Mouse (Mus musculus) intestine, embryonic 14.5 days (tissue): Measurements from ENCODE around the gene Bet1. TPM values are rescaled to one million over a fixed set of nuclear protein-coding genes. Genes with fewer than 3 reads are reported as not detected.
A peak's percentile ranks its signal among the peaks of the same experiment; 100 is the strongest.

Experiments
- ATAC-seq: fragments of 200-750 bp; cut with Nextera tagmentation; replicated peaks from 2 replicates; pipeline ENCODE4 v1.8.0; 2017; ENCODE audit warnings: low read depth, moderate number of reproducible peaks, moderate TSS enrichment, moderate library complexity; ENCODE audit not compliant: low FRiP score, low TSS enrichment
- DNase-seq: peaks from one replicate; pipeline ENCODE4 v3.0.0-alpha.2; 2018; ENCODE audit warnings: low spot score
- H3K27ac ChIP-seq: fragments of 300-500 bp; sonication (generic); 2 replicates; pipeline ENCODE4 v1.5.1; 2014; ENCODE audit warnings: low read depth, mild to moderate bottlenecking, control low read depth
- H3K27me3 ChIP-seq: fragments of 300-500 bp; sonication (generic); replicated peaks from 2 replicates; pipeline ENCODE4 v1.6.1; 2014; ENCODE audit warnings: low read length, control low read depth; ENCODE audit not compliant: control insufficient read depth, insufficient read depth
- H3K36me3 ChIP-seq: fragments of 300-500 bp; sonication (generic); 2 replicates; pipeline ENCODE4 v1.6.1; 2014; ENCODE audit warnings: low read length, control low read depth; ENCODE audit not compliant: control insufficient read depth, insufficient read depth
- H3K4me1 ChIP-seq: fragments of 300-500 bp; sonication (generic); replicated peaks from 2 replicates; pipeline ENCODE4 v1.6.1; 2014; ENCODE audit warnings: low read length, control low read depth, mixed read lengths; ENCODE audit not compliant: control insufficient read depth, insufficient read depth
- H3K4me2 ChIP-seq: fragments of 300-500 bp; sonication (generic); 2 replicates; pipeline ENCODE4 v1.6.1; 2014; ENCODE audit warnings: low read length
- H3K4me3 ChIP-seq: fragments of 300-500 bp; sonication (generic); 2 replicates; pipeline ENCODE4 v1.5.1; 2014; ENCODE audit warnings: low read depth, low read length, control low read depth, mixed read lengths
- H3K9ac ChIP-seq: fragments of 300-500 bp; sonication (generic); 2 replicates; pipeline ENCODE4 v1.6.1; 2014; ENCODE audit warnings: mild to moderate bottlenecking, low read length
- H3K9me3 ChIP-seq: fragments of 300-500 bp; sonication (generic); 2 replicates; pipeline ENCODE4 v1.6.1; 2016; ENCODE audit warnings: low read length, control low read depth; ENCODE audit not compliant: control insufficient read depth
- WGBS: fragments of 180-500 bp; shearing (Covaris S2); extraction: QIAGEN DNeasy Blood & Tissue Kit; methylation state at CpG from one replicate; pipeline ENCODE4 v1.1.7; 2014; 5-methylcytosine and 5-hydroxymethylcytosine counted together
- polyA plus RNA-seq: library from polyadenylated mRNA; unstranded; fragments of >200 nt; fragmentation: Nextera tagmentation; extraction: Ambion mirVana; gene quantifications from 2 replicates; pipeline ENCODE4 v1.2.1, GENCODE M21; 2014

Bet1 gene
- polyA plus RNA-seq, result 55.2 and 66.7 TPM in 2 replicates

- Histone ChIP-seq H3K36me3 (0 out of 2 replicates have a peak, but pooled peaks cover 2% of the 10 kb centered on the region), H3K9me3 (no peaks in the 10 kb centered on the region), H3K27ac (peak within 1 kb of the TSS; percentile 47; the same call in 1 of the 2 replicates), H3K27me3 (no peaks in the 10 kb centered on the region), H3K4me1 (peaks cover 3% of the 10 kb centered on the region; the same call in 1 of the 2 replicates), H3K4me3 (peak within 1 kb of the TSS; percentile 80), H3K4me2 (peak within 1 kb of the TSS; percentile 86), H3K9ac (peak within 1 kb of the TSS; percentile 72)
- WGBS, result under 1% methylated on average over 24 of the region's 24 CpGs
- DNase-seq (peak; percentile 96), ATAC-seq (peak; percentile 99)
Observed at GRCm38 (mm10) chr6:4086663-4087454, at the start of gene Bet1. Gene Bet1 (minus strand): TSS chr6:4086972.

DNA sequence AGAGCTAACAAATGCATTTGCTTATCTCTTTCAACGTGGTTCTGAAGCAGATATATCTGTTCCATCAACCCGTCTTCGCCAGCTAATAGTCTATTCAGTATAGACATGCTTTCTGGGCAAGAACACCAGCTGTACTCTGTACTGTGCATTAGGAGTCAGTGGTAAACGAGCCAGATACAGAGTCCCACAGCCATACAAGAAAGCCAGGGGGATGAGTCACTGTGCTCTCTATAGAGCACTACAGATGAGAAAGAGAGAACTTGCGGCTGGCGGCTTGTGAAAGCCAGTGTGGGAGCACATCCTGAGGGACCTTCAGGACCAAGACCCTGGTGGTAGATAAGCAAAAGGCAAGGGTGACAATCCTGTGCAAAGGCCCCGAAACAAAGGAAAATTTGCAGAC is 45.5 kb upstream of the Bet1 start:
- DNase-seq (no peak), ATAC-seq (no peak)
- no peaks in the 10 kb centered on the region for H3K4me1 ChIP-seq
- H3K36me3 ChIP-seq, result no peaks in the 10 kb centered on the region
- no peak overlapping the region for H3K4me3 ChIP-seq
- H3K9me3 ChIP-seq, result no peaks in the 10 kb centered on the region
- H3K27ac ChIP-seq, result no peak overlapping the region
- 77% methylated on average over 7 of the region's 7 CpGs for WGBS
- H3K4me2 ChIP-seq, result no peak overlapping the region
- no peak overlapping the region for H3K9ac ChIP-seq
- H3K27me3 ChIP-seq, result no peaks in the 10 kb centered on the region

GRCm38 (mm10) chr6:4131149-4131548 is 44.4 kb upstream of the Bet1 start:
- Histone ChIP-seq H3K4me2 (no peak overlapping the region), H3K4me3 (no peak overlapping the region), H3K4me1 (no peaks in the 10 kb centered on the region), H3K36me3 (no peaks in the 10 kb centered on the region), H3K27ac (no peak overlapping the region), H3K9me3 (no peaks in the 10 kb centered on the region), H3K27me3 (no peaks in the 10 kb centered on the region), H3K9ac (no peak overlapping the region)
- 68% methylated on average over 2 of the region's 2 CpGs for WGBS
- DNase-seq (no peak), ATAC-seq (no peak)

GRCm38 (mm10) chr6:4118611-4119010 is 31.8 kb upstream of the Bet1 start:
- Histone ChIP-seq H3K36me3 (no peaks in the 10 kb centered on the region), H3K9ac (no peak overlapping the region), H3K4me3 (no peak overlapping the region), H3K27ac (no peak overlapping the region), H3K4me1 (no peaks in the 10 kb centered on the region), H3K9me3 (no peaks in the 10 kb centered on the region), H3K27me3 (no peaks in the 10 kb centered on the region), H3K4me2 (no peak overlapping the region)
- ATAC-seq, result no peak
- DNase-seq, result no peak
- 74% methylated on average over 1 of the region's 1 CpGs for WGBS

DNA sequence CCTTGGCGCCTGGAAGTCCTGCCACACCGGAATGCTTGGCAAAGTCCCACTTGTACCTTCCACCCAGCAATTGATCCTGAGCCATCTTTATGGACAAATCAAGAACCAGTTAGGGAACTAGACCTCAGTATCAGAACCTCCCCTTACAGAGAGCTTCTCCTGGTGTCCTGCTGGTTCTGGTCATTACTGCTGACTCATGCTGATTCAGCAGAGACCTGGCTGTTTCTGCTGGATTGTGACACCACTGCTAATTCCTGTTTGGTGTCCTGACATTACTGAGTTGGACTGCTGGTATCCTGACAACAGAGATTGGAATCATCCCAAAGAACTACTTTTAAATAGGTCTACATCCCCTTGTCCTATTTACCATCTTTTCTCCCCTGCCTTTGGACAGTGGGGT is 3.7 kb upstream of the Bet1 start:
- H3K4me2 ChIP-seq, result no peak overlapping the region
- no peak overlapping the region for H3K27ac ChIP-seq
- no peak overlapping the region for H3K9ac ChIP-seq
- no peak for ATAC-seq
- no peaks in the 10 kb centered on the region for H3K9me3 ChIP-seq
- H3K4me3 ChIP-seq, result no peak overlapping the region
- H3K4me1 ChIP-seq, result peaks cover 3% of the 10 kb centered on the region; the same call in 1 of the 2 replicates
- DNase-seq, result no peak
- H3K36me3 ChIP-seq, result no peaks in the 10 kb centered on the region
- H3K27me3 ChIP-seq, result no peaks in the 10 kb centered on the region
- 81% methylated on average over 2 of the region's 2 CpGs for WGBS

DNA sequence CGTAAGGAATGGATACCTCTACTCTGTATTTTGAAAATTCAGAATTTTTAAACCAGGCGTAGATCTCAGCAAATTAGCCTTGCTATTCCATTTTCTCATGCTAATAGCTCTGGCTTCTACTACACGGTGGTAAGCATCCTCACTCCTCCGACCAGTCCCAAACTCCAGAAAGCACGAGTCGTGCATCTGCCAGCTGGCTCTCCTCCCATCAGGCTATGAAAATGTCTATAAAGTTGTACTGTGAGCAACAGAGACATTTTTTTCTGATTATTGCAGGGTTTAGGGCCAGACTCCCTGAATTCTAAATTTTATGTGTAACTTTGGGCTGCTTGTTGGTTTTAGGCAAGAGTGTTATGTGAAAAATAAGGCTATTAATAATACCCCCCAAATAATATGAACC is 14.5 kb downstream of the Bet1 start:
- no peak overlapping the region for H3K4me3 ChIP-seq
- no peaks in the 10 kb centered on the region for H3K4me1 ChIP-seq
- no peaks in the 10 kb centered on the region for H3K9me3 ChIP-seq
- no peak overlapping the region for H3K27ac ChIP-seq
- whole genome bisulfite sequencing, result 69% methylated on average over 6 of the region's 6 CpGs
- H3K9ac ChIP-seq, result no peak overlapping the region
- H3K27me3 ChIP-seq, result no peaks in the 10 kb centered on the region
- DNase-seq (no peak), ATAC-seq (no peak)
- no peaks in the 10 kb centered on the region for H3K36me3 ChIP-seq
- H3K4me2 ChIP-seq, result no peak overlapping the region

- Histone ChIP-seq H3K4me2 (no peak overlapping the region), H3K9me3 (no peaks in the 10 kb centered on the region), H3K9ac (no peak overlapping the region), H3K4me1 (no peaks in the 10 kb centered on the region), H3K4me3 (no peak overlapping the region), H3K27me3 (no peaks in the 10 kb centered on the region), H3K27ac (no peak overlapping the region), H3K36me3 (no peaks in the 10 kb centered on the region)
- ATAC-seq (no peak), DNase-seq (no peak)
Observed at GRCm38 (mm10) chr6:4069714-4070113, 17.1 kb downstream of the Bet1 start.

DNA sequence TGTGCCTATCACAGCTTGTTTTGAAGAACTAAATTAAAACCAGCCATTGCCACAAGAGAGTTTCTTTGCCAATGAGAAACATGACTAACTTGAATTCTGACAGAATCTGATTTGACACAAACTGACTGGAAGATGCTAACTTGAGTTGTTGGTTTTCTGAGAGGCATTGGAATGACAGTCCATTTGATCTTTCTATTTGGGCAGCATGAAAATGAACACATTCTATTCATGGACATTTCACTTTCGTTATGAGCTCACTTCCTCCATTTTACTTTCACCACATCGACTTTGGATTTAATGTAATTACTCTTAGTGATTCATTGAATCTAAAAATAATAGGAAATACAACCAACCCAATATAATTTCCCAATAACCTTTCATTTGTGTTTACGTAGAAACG is 32.4 kb downstream of the Bet1 start:
- H3K27ac ChIP-seq, result no peak overlapping the region
- 88% methylated on average over 4 of the region's 4 CpGs for WGBS
- DNase-seq (no peak), ATAC-seq (no peak)
- no peaks in the 10 kb centered on the region for H3K27me3 ChIP-seq
- H3K36me3 ChIP-seq, result no peaks in the 10 kb centered on the region
- H3K4me3 ChIP-seq, result no peak overlapping the region
- H3K9ac ChIP-seq, result no peak overlapping the region
- no peaks in the 10 kb centered on the region for H3K9me3 ChIP-seq
- H3K4me2 ChIP-seq, result no peak overlapping the region
- no peaks in the 10 kb centered on the region for H3K4me1 ChIP-seq

GRCm38 (mm10) chr6:4052843-4053242 is 33.9 kb downstream of the Bet1 start:
- no peaks in the 10 kb centered on the region for H3K9me3 ChIP-seq
- DNase-seq (no peak), ATAC-seq (no peak)
- no peak overlapping the region for H3K9ac ChIP-seq
- no peak overlapping the region for H3K4me3 ChIP-seq
- WGBS, result 42% methylated on average over 1 of the region's 1 CpGs
- no peak overlapping the region for H3K4me2 ChIP-seq
- no peak overlapping the region for H3K27ac ChIP-seq
- no peaks in the 10 kb centered on the region for H3K36me3 ChIP-seq
- H3K27me3 ChIP-seq, result no peaks in the 10 kb centered on the region
- H3K4me1 ChIP-seq, result no peaks in the 10 kb centered on the region
